Mouse (Mus musculus): Measurements from ENCODE around the gene Nup160.
A peak's percentile ranks its signal among the peaks of the same experiment; 100 is the strongest.

Gene Nup160

GRCm38 (mm10) chr2:90661426-90661825 is 15.6 kb upstream of the Nup160 start:
- peak; percentile 87 for DNase-seq (ENCODE audit: low spot score)

DNA sequence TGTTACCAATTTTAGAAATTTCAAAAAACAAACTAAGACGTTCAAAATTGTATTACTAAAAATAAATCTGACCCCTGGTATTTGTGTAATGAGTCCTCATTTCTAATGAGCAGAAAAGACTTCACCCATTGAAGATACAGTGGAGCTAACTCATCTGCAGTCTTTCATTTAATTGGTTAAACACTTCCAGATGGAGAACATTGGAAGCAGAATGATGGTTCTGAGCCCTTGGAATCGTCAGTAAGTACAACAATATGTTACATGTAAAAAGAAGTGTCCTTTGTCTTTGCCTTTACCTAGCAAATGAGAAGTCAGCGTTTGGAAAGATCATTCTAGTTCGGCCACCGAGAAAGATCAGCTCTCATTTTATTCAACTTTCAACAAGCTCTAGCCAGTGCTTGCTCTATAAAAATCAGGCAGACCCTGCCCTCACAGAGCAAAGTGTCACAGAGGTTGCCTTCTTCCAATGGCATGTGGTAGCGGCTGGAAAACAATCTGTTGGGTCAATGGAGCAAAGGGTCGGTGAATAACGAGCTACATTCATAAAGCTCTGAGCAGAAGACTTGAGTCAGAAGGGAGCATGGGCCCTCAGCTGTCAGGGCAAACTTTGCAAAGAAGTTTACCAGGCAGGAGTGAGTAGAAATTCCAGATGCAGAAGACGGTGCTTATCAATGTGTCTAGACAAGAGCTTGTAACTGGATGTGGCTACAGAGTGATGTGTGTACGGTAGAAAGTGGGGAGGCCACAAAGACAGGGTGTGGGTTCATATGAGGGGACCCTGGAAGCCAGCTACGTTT is 10.2 kb upstream of the Nup160 start:
- no peak for DNase-seq (ENCODE audit: low spot score)

DNA sequence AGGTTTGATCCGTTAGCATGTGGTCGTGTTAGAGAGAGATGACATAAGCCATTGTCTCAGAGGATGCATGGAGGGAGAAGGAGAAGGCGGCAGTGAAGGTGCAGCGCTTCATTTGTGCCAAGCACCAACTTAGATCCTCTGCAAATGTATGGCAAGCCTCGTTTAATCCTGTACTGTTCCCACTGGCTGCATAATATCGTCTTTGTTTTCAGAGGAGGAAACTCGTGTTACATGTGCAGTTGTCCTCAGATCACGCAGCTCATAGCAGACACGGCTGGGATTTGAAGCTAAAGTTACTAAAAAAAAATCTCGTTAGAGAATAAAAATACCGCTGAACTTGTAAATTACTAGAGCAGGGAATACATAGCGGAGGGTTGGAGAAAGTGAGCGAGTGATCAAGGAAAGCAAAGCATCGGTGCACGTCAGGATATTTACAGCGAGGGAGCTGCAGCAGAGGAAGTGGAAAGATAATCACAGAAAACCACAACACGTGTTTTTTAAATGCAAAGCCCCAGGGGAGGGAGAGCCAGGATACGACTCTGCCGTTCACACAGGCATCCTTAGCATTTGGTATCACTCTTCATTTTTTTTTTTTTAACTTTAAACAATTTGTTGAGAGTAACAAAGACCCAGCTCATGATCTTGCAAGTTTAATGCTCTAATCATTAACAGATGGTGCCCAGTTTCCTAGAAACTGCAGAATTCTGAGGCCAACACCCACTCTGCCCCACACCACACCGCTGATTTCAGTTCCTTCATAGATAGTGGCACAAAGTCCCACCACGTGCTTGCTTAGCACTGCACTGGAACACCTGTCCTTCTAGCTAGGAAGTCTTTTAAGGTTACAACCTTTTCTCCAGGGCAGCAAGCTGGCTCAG is 9.4 kb upstream of the Nup160 start:
- peak; percentile 62 for DNase-seq (ENCODE audit: low spot score)

DNA sequence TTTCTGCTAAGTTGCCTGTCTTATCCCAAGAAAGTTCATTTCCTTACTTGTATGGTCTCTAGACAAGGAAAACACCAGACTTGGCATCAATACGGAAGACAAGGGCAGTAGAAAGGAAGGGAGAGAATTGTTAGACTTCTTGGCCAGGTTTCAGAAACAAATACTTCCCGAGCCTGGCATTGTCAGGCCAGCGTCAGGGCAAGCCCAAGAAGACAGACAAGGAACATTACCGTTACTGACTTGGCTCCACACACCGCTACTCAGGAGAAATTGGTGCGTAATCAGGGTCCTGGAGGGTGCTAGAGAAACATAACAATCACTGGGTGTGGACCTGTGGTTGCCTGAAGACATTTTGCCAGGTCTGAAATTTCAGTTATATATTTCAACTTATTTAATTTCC is 6.7 kb upstream of the Nup160 start:
- DNase-seq (ENCODE audit: low spot score): no peak

DNA sequence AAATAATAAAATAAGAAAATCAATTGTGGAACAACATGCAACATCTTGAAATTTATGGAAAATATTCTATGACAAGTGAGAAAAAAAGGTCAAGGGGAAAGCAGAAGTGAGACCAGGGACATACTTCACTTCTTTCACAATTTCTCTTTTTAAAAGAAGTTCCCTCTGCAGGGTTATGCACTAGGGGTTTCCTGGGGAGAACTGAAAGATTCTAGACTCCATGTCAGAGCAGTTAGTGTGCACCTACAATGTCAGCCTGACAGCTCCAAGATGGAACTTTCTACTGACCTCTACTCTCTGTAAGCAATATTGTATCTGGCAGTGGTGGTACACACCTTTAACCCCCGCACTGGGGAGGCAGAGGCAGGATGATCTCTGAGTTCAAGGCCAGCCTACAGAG is 3.7 kb upstream of the Nup160 start:
- no peak for DNase-seq (ENCODE audit: low spot score)

GRCm38 (mm10) chr2:90674555-90674954 is 2.5 kb upstream of the Nup160 start:
- DNase-seq (ENCODE audit: low spot score): no peak

GRCm38 (mm10) chr2:90675488-90675887 is 1.5 kb upstream of the Nup160 start:
- no peak for DNase-seq (ENCODE audit: low spot score)

GRCm38 (mm10) chr2:90678256-90679060 is 1.4 kb downstream of the Nup160 start:
- peak; percentile 40 for DNase-seq (ENCODE audit: low spot score)

DNA sequence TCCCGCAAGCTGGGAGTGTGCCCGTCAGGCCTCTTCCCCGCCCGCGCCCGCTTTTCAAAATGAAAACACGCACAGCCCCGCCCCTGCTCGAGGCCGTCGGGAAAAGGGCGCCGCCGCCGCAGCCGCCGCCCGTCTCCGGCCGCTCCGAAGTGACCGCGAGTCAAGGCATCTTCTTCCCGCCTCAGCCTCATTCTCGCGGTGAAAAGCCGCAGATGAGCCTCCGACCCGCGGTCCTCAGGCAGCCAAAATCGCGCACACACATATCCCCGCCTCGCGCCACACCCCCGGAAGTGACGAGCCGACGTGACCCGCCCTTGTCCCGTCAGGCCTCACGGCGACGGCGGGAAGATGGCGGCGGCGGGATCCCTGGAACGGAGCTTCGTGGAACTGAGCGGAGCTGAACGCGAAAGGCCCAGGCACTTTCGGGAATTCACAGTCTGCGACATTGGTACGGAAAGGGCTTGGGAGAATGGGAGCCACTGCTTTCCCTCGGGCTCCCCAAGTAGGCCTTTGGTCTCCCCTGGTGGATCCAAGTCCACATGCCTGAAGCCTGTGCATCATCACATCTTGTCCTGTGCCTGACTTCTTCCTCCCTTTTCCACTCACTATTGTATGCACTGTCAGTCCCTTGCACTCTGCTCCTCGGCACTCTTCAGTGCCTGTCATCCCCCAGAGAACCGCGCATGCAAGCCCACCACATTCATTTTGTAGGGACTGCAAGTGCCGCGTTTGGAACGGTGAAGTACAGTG is 2.2 kb downstream of the Nup160 start:
- DNase-seq (ENCODE audit: low spot score): peak; percentile 93

DNA sequence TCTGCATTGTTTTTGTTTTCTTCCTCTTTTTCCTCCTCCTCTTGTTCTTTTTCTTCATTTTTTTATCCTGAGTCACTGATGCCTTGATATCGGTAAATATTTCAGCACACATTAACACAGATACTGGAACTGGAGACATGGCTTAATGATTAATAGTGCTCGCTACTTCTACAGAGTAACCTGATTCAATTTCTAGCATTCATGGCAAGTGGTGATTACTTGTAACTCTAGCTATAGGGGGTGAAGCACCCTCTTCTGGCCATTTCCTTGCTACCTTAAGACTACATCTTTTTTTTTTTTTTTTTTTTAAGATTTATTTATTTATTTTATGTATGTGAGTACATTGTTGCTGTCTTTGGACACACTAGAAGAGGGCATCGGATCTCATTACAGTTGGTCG is 23.9 kb downstream of the Nup160 start:
- no peak for DNase-seq (ENCODE audit: low spot score)

DNA sequence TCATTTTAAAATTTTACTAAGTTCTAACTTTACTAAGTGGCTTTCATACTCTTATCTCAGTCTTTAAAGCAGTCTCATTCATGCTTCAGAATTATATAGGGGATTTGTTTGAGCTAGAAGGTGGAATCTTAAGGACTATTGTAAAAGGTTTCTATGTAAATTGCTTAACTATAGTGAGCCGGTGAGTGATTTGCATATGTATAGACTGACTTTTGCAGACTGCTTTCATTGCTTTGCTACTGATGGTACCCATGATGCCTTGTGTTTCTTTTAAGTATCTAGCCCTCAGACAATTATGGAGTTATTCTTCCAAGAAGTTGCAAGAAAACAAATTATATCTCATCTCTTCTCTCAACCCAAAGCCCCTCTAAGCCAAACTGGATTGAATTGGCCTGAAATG is 31.5 kb downstream of the Nup160 start:
- no peak for DNase-seq (ENCODE audit: low spot score)

DNA sequence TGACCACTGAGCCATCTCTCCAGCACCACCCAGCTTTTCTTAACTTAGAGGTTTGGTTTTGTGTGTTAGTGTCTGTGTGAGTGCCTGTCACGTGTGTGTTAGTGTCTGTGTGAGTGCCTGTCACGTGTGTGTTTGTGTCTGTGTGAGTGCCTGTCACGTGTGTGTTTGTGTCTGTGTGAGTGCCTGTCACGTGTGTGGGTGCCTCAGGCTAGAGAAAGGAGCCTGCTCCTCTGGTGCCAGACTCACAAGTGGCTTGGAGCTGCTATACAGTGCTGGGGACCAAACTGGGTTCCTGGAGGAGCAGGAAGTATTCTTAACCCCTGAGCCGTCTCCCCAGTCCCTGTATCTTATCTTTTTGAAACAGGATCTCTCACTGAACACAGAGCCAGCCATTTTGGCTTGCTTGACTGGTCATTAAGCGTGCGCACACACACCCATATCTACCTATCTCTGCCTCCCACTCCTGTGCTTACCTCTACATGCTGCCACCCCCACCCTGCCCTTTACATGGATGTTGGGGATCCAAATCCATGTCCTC is 38.6 kb downstream of the Nup160 start:
- DNase-seq (ENCODE audit: low spot score): peak; percentile 77

- no peak for DNase-seq (ENCODE audit: low spot score)
Measured at GRCm38 (mm10) chr2:90717366-90717765, 40.4 kb downstream of the Nup160 start.

- no peak for DNase-seq (ENCODE audit: low spot score)
Measured at GRCm38 (mm10) chr2:90717948-90718347, 40.9 kb downstream of the Nup160 start.

- peak; percentile 40 for DNase-seq (ENCODE audit: low spot score)
Measured at GRCm38 (mm10) chr2:90726818-90727217, 49.8 kb downstream of the Nup160 start.

DNA sequence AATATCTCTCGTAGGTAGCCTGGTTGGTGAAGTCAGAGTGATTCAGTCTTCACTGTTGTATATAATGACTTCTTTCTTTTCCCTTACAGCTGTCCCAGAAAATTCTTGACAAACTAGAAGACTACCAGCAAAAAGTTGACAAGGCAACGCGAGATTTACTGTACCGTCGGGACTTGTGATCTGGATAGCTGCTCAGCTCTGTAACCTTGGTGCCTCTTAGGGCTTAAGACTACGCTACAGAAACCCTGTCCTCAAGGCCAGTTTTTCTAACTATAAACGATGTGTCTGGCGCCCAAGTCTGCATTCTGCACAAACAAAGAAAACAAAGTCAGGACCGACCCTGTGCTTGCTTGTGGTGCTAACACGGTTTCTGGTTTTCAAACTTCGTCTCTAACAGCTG is 58.3 kb downstream of the Nup160 start:
- DNase-seq (ENCODE audit: low spot score): no peak

DNA sequence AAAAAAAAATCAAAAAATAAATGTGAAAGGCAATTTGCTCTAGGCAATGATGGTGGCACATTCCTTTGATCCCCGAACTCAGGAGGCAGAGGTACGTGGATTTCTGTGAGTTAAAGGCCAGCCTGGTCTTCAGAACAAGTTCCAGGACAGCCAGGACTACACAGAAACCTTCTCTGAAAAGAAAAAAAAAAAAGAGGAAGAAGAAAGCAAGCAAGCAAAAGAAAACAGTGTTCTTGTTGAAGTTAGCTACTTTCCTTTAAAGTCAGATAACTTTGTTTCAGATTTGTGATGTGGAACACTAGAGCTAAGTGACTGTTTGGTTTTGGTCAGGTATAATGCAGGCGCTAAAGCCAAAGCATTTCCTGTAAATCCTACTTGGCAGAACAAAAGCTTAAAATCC is 61.8 kb downstream of the Nup160 start:
- DNase-seq (ENCODE audit: low spot score): no peak

- no peak for DNase-seq (ENCODE audit: low spot score)
Measured at GRCm38 (mm10) chr2:90739327-90739726, 62.3 kb downstream of the Nup160 start.

- no peak for DNase-seq (ENCODE audit: low spot score)
Measured at GRCm38 (mm10) chr2:90739921-90740320, 62.9 kb downstream of the Nup160 start.

DNA sequence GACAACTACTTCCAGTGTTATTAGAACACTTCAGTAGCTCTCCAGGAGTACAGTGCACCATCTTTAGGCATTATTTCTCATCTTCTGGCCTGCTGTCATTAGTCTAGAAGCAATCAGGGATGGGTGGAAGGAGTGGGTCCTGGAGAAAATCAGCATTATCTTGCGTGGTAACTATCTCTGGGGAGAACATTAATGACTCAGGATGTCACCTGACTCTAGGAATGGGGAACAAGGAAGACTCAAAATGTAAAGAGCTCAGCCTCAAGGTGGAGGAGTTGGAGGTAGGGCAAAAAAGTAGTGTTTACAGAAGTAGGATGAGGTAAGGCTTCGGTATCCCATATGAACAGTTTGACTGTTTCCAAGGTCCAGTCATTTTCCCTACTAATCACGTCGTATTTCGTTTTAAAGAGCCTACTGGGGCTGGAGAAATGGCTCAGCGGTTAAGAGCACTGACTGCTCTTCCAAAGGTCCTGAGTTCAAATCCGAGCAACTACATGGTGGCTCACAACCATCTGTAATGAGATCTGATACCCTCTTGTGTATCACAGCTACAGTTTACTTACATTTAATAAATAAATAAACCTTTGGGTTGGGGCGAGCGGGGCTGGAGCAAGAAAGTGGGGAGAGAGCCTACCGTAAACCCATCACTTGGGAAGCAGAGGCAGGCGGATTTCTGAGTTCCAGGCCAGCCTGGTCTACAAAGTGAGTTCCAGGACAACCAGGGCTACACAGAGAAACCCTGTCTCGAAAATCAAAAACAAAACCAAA is 67.5 kb downstream of the Nup160 start:
- DNase-seq (ENCODE audit: low spot score): peak; percentile 18
